Mouse (Mus musculus): ENCODE data around the gene Grin2c.
A peak's percentile ranks its signal among the peaks of the same experiment; 100 is the strongest.

- no peak for TF ChIP-seq GATA1 (IDR thresholded peaks at IDR 0.05; ENCODE audit: low read depth, low read length)
- peak; percentile 12 to 47 (median 16); a peak in 3 of 6 replicates for TF ChIP-seq CTCF (IDR thresholded peaks at IDR 0.05 in 2 of 3, conservative IDR thresholded peaks at IDR 0.05 in 1 of 3; ENCODE audit: control insufficient read depth in 1 of 3, insufficient read depth in 1 of 3, low read depth in 2 of 3, low read length in 3 of 3, poor library complexity in 1 of 3, severe bottlenecking in 1 of 3)
- TF ChIP-seq RCOR1 (IDR thresholded peaks at IDR 0.05; ENCODE audit: low read depth, low read length): no peak
- no peak for TF ChIP-seq MXI1 (IDR thresholded peaks at IDR 0.05; ENCODE audit: low read depth, low read length)
- peak; percentile 34 for TF ChIP-seq SMC3 (IDR thresholded peaks at IDR 0.05; ENCODE audit: low read depth, low read length)
- peak; percentile 40 for TF ChIP-seq RAD21 (IDR thresholded peaks at IDR 0.05; ENCODE audit: low read depth, low read length)
Measured at GRCm38 (mm10) chr11:115314249-115314648, 47.2 kb upstream of the Grin2c start.

Data from MEL (cell line).